Mouse (Mus musculus): ENCODE measurements at regions not wholly inside any gene's neighbourhood (a gene's known extent, or its start where the extent isn't known, plus 50 kb on each side); places are given as distances from the start of the nearest gene placed in this dataset.

- peaks cover 7% of the 10 kb centered on the region for H3K27me3 ChIP-seq (ENCODE audit: control insufficient read depth, insufficient read depth, insufficient read length)
- TF ChIP-seq USF1 (IDR thresholded peaks at IDR 0.05; ENCODE audit: low read depth) (no peak), MYOD1 (IDR thresholded peaks at IDR 0.05; ENCODE audit: control insufficient read depth, insufficient read length, low read depth) (no peak), CTCF (IDR thresholded peaks at IDR 0.05; ENCODE audit: control insufficient read depth, insufficient read depth, insufficient read length) (no peak), MYOG (IDR thresholded peaks at IDR 0.05; ENCODE audit: control insufficient read depth, extremely low read depth, insufficient read length) (no peak), MAX (IDR thresholded peaks at IDR 0.05) (no peak), CEBPB (IDR thresholded peaks at IDR 0.05; ENCODE audit: low read depth) (no peak), FOSL1 (IDR thresholded peaks at IDR 0.05; ENCODE audit: insufficient read depth, low read length, poor library complexity, severe bottlenecking) (no peak)
- no peak overlapping the region for H3K4me3 ChIP-seq (ENCODE audit: insufficient read depth, poor library complexity, severe bottlenecking)
Observed at GRCm38 (mm10) chr3:34232329-34233250, 151.5 kb upstream of the Dnajc19 start.

GRCm38 (mm10) chr3:34231593-34232328, 150.6 kb upstream of the Dnajc19 start:
- no peaks in the 10 kb centered on the region for H3K36me3 ChIP-seq (ENCODE audit: control insufficient read depth, insufficient read depth)
- H3ac ChIP-seq (ENCODE audit: control insufficient read depth, insufficient read length, low read depth): no peak overlapping the region
- no peaks in the 10 kb centered on the region for H3K79me3 ChIP-seq (ENCODE audit: low read depth)
- H3K79me2 ChIP-seq (ENCODE audit: control insufficient read depth, insufficient read depth): no peaks in the 10 kb centered on the region
- TF ChIP-seq USF1 (IDR thresholded peaks at IDR 0.05; ENCODE audit: low read depth) (no peak), CEBPB (IDR thresholded peaks at IDR 0.05; ENCODE audit: low read depth) (no peak), MYOD1 (IDR thresholded peaks at IDR 0.05; ENCODE audit: control insufficient read depth, insufficient read length, low read depth) (no peak), MYOG (IDR thresholded peaks at IDR 0.05; ENCODE audit: control insufficient read depth, extremely low read depth, insufficient read length) (no peak), CTCF (IDR thresholded peaks at IDR 0.05; ENCODE audit: control insufficient read depth, insufficient read depth, insufficient read length) (no peak), MAX (IDR thresholded peaks at IDR 0.05) (no peak), FOSL1 (IDR thresholded peaks at IDR 0.05; ENCODE audit: insufficient read depth, low read length, poor library complexity, severe bottlenecking) (no peak)
- no peak overlapping the region for H3K4me3 ChIP-seq (ENCODE audit: insufficient read depth, poor library complexity, severe bottlenecking)
- peaks cover 7% of the 10 kb centered on the region for H3K27me3 ChIP-seq (ENCODE audit: control insufficient read depth, insufficient read depth, insufficient read length)

More at GRCm38 (mm10) chr3:34232329-34233250, 151.5 kb upstream of the Dnajc19 start:
- Histone ChIP-seq H3ac (ENCODE audit: control insufficient read depth, insufficient read length, low read depth) (no peak overlapping the region), H3K79me2 (ENCODE audit: control insufficient read depth, insufficient read depth) (no peaks in the 10 kb centered on the region), H3K79me3 (ENCODE audit: low read depth) (no peaks in the 10 kb centered on the region), H3K36me3 (ENCODE audit: control insufficient read depth, insufficient read depth) (no peaks in the 10 kb centered on the region)

GRCm38 (mm10) chr3:34222291-34222690, 141.2 kb upstream of the Dnajc19 start:
- Histone ChIP-seq H3K79me3 (ENCODE audit: low read depth) (no peaks in the 10 kb centered on the region), H3K4me3 (ENCODE audit: insufficient read depth, poor library complexity, severe bottlenecking) (no peak overlapping the region), H3ac (ENCODE audit: control insufficient read depth, insufficient read length, low read depth) (no peak overlapping the region), H3K36me3 (ENCODE audit: control insufficient read depth, insufficient read depth) (no peaks in the 10 kb centered on the region), H3K79me2 (ENCODE audit: control insufficient read depth, insufficient read depth) (no peaks in the 10 kb centered on the region), H3K27me3 (ENCODE audit: control insufficient read depth, insufficient read depth, insufficient read length) (no peaks in the 10 kb centered on the region)
- TF ChIP-seq MAX (IDR thresholded peaks at IDR 0.05) (no peak), MYOG (IDR thresholded peaks at IDR 0.05; ENCODE audit: control insufficient read depth, extremely low read depth, insufficient read length) (no peak), USF1 (IDR thresholded peaks at IDR 0.05; ENCODE audit: low read depth) (no peak)

GRCm38 (mm10) chr3:34219741-34220310, 138.7 kb upstream of the Dnajc19 start:
- Histone ChIP-seq H3ac (ENCODE audit: control insufficient read depth, insufficient read length, low read depth) (no peak overlapping the region), H3K27me3 (ENCODE audit: control insufficient read depth, insufficient read depth, insufficient read length) (no peaks in the 10 kb centered on the region), H3K4me3 (ENCODE audit: insufficient read depth, poor library complexity, severe bottlenecking) (no peak overlapping the region), H3K79me3 (ENCODE audit: low read depth) (no peaks in the 10 kb centered on the region), H3K36me3 (ENCODE audit: control insufficient read depth, insufficient read depth) (no peaks in the 10 kb centered on the region), H3K79me2 (ENCODE audit: control insufficient read depth, insufficient read depth) (no peaks in the 10 kb centered on the region)
- TF ChIP-seq MYOD1 (IDR thresholded peaks at IDR 0.05; ENCODE audit: control insufficient read depth, insufficient read length, low read depth): no peak
- TF ChIP-seq MAX (IDR thresholded peaks at IDR 0.05): no peak
- no peak for TF ChIP-seq CEBPB (IDR thresholded peaks at IDR 0.05; ENCODE audit: low read depth)
- no peak for TF ChIP-seq CTCF (IDR thresholded peaks at IDR 0.05; ENCODE audit: control insufficient read depth, insufficient read depth, insufficient read length)
- TF ChIP-seq MYOG (IDR thresholded peaks at IDR 0.05; ENCODE audit: control insufficient read depth, extremely low read depth, insufficient read length): no peak
- no peak for TF ChIP-seq FOSL1 (IDR thresholded peaks at IDR 0.05; ENCODE audit: insufficient read depth, low read length, poor library complexity, severe bottlenecking)
- TF ChIP-seq USF1 (IDR thresholded peaks at IDR 0.05; ENCODE audit: low read depth): no peak

- no peak overlapping the region for H3ac ChIP-seq (ENCODE audit: control insufficient read depth, insufficient read length, low read depth)
- H3K27me3 ChIP-seq (ENCODE audit: control insufficient read depth, insufficient read depth, insufficient read length): no peaks in the 10 kb centered on the region
- H3K79me2 ChIP-seq (ENCODE audit: control insufficient read depth, insufficient read depth): no peaks in the 10 kb centered on the region
- no peaks in the 10 kb centered on the region for H3K79me3 ChIP-seq (ENCODE audit: low read depth)
- TF ChIP-seq FOSL1 (IDR thresholded peaks at IDR 0.05; ENCODE audit: insufficient read depth, low read length, poor library complexity, severe bottlenecking) (no peak), CTCF (IDR thresholded peaks at IDR 0.05; ENCODE audit: control insufficient read depth, insufficient read depth, insufficient read length) (no peak), CEBPB (IDR thresholded peaks at IDR 0.05; ENCODE audit: low read depth) (no peak), USF1 (IDR thresholded peaks at IDR 0.05; ENCODE audit: low read depth) (no peak), MAX (IDR thresholded peaks at IDR 0.05) (no peak), MYOG (IDR thresholded peaks at IDR 0.05; ENCODE audit: control insufficient read depth, extremely low read depth, insufficient read length) (no peak), MYOD1 (IDR thresholded peaks at IDR 0.05; ENCODE audit: control insufficient read depth, insufficient read length, low read depth) (no peak)
- no peak overlapping the region for H3K4me3 ChIP-seq (ENCODE audit: insufficient read depth, poor library complexity, severe bottlenecking)
- no peaks in the 10 kb centered on the region for H3K36me3 ChIP-seq (ENCODE audit: control insufficient read depth, insufficient read depth)
Observed at GRCm38 (mm10) chr3:34219096-34219495, 138.0 kb upstream of the Dnajc19 start.
